Mouse (Mus musculus): ENCODE results near the gene Jmjd6.

DNA sequence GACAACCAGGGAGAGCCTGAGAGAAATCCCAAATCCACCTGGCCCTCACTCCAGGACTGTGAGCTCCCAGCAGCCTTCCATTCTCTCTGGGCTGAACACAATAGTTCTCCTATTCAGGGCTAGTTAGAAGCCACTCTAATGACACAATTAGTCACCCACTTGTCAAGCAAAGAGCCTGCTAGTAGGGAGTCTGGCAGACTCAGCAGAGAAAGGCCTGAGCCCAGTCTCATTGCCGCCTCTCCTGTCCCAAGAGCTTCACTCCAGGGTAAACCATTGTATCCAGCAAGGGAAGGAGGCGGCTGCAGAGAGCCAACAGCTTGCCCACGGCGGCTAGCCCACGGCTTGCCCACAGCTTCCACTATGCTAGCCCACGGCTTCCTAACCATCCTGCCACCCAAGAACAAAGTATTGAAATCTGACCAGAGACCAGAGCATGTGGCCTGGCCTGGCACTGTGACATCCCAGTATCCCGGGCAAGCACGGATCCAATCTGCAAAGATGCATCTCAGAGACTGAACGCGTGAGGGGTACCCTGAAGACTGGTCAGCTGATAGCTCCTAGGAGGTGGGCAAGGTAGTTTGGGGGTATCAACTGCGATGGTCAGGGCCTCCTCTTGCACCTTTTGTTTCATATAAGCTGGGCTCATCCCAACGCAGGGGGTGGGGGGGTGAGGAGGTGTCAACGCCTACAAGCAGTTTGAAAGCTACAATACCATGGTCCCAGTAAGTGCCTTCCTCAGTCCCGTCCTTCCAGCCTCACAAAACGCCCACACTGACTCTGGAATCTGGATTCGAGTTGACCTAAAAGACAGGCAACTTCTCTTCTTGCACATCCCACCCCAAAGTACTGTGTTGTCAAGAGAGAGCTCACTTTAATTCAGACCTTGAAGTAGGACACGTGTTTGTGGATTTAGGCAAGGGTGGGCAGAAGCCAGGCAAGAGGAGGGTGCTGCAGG, 16.4 kb downstream of the Jmjd6 start:
- TF ChIP-seq CTCF (IDR thresholded peaks at IDR 0.05; ENCODE audit: extremely low read depth, insufficient read length, insufficient replicate concordance, low read depth, low read length) = no peak
- no peak for TF ChIP-seq POLR2A (IDR thresholded peaks at IDR 0.05; ENCODE audit: low read depth, low read length)

Data from small intestine, adult 2 months (tissue).